Comparison of ENCODE assay signal across 8 mouse cellular contexts in genomic region chr16:13819806-13820500, GRCm38 (mm10). TPM values are rescaled to one million over a fixed set of nuclear protein-coding genes. Genes with fewer than 3 reads are reported as not detected.
DNase-seq lines count a peak whose midpoint lies in the region; ATAC-seq and TF ChIP-seq lines count a peak whose summit lies in the region.

No protein-coding gene starts in this region.

- intact Hi-C loops in left cerebral cortex, adult 2 months (cut with DNase I): no loop called here

- no peak for DNase-seq in left cerebral cortex, adult 2 months (ENCODE audit: extremely low spot score in 1 of 2, low spot score in 2 of 2)
- DNase-seq in left cerebral cortex, adult 8-10 months (ENCODE audit: low spot score in 2 of 2): no peak
- peak; percentile 56 for DNase-seq in adipocyte (ENCODE audit: low spot score)
- DNase-seq in forelimb bud, embryonic 11.5 days (ENCODE audit: low read depth, low spot score): peak; percentile 10
- DNase-seq in stomach, postnatal 0 days (ENCODE audit: low spot score): no peak
- no peak for DNase-seq in right cerebral cortex, adult 18-20 months
- no peak for DNase-seq in gastrocnemius, postnatal 4 days (ENCODE audit: low spot score in 2 of 2)

- 0 out of 2 replicates have a peak, but pooled peaks cover 2% of the 10 kb centered on the region for H3K36me3 ChIP-seq in liver, embryonic 15.5 days (replicated peaks)
- no peaks in the 10 kb centered on the region for H3K36me3 ChIP-seq in stomach, postnatal 0 days (ENCODE audit: control insufficient read depth, insufficient read depth, low read length)

- peak overlapping the region; percentile 100 for H3K27ac ChIP-seq in left cerebral cortex, adult 2 months
- H3K27ac ChIP-seq in liver, embryonic 15.5 days (replicated peaks): peak overlapping the region; percentile 72
- peak overlapping the region; percentile 83 for H3K27ac ChIP-seq in stomach, postnatal 0 days (replicated peaks)

- WGBS in liver, embryonic 15.5 days (ENCODE audit: insufficient replicate concordance): 19% methylated on average over 12 of the region's 12 CpGs
- 14% methylated on average over 12 of the region's 12 CpGs for WGBS in stomach, postnatal 0 days

- H3K4me3 ChIP-seq in left cerebral cortex, adult 2 months: peak overlapping the region; percentile 87
- H3K4me3 ChIP-seq in liver, embryonic 15.5 days (replicated peaks): peak overlapping the region; percentile 77
- peak overlapping the region; percentile 84 for H3K4me3 ChIP-seq in stomach, postnatal 0 days (ENCODE audit: low read depth, low read length)

- no peak; the same call in 1 of the 2 replicates for TF ChIP-seq CTCF in left cerebral cortex, adult 2 months (IDR thresholded peaks at IDR 0.05)
- no peak for TF ChIP-seq CTCF in stomach, postnatal 0 days (IDR thresholded peaks at IDR 0.05; ENCODE audit: low read depth)

- no peaks in the 10 kb centered on the region for H3K9me3 ChIP-seq in liver, embryonic 15.5 days (replicated peaks)
- no peaks in the 10 kb centered on the region for H3K9me3 ChIP-seq in stomach, postnatal 0 days (ENCODE audit: control insufficient read depth, low read length)

- H3K4me1 ChIP-seq in liver, embryonic 15.5 days (replicated peaks): peaks cover 32% of the 10 kb centered on the region
- H3K4me1 ChIP-seq in stomach, postnatal 0 days (replicated peaks; ENCODE audit: control insufficient read depth, insufficient read depth): 0 out of 2 replicates have a peak, but pooled peaks cover 6% of the 10 kb centered on the region

- ATAC-seq in liver, embryonic 15.5 days (ENCODE audit: insufficient read depth): no peak
- no peak for ATAC-seq in stomach, postnatal 0 days (ENCODE audit: low FRiP score, low TSS enrichment)

- H3K4me2 ChIP-seq in liver, embryonic 15.5 days: peak overlapping the region; percentile 96
- H3K4me2 ChIP-seq in stomach, postnatal 0 days (replicated peaks; ENCODE audit: low read depth): peak overlapping the region; percentile 82

- H3K9ac ChIP-seq in liver, embryonic 15.5 days: peak overlapping the region; percentile 71
- peak overlapping the region; percentile 87 for H3K9ac ChIP-seq in stomach, postnatal 0 days (ENCODE audit: low read length)

- TF ChIP-seq EP300 in stomach, postnatal 0 days (optimal IDR thresholded peaks at IDR 0.05): no peak

- H3K27me3 ChIP-seq in liver, embryonic 15.5 days: no peaks in the 10 kb centered on the region
- H3K27me3 ChIP-seq in stomach, postnatal 0 days (ENCODE audit: control insufficient read depth, insufficient read depth, low read length): no peaks in the 10 kb centered on the region

RNA-seq across cellular contexts. Expression of gene Ntan1, which starts 1.3 kb away (rescaled TPM):
- total RNA-seq in left cerebral cortex, adult 2 months (2021): 10 to 100 TPM; 92.8 to 99.1 TPM
- 100 to 1,000 TPM in 2 of 4 experiments, 10 to 100 TPM in 2; 98.0 to 124 (median 102) TPM for total RNA-seq in left cerebral cortex, adult 8-10 months (2022)
- 38.0 and 38.7 TPM in 2 replicates for polyA plus RNA-seq in liver, embryonic 15.5 days (2015; fragmentation: Nextera tagmentation; extraction: Ambion mirVana)
- polyA plus RNA-seq in stomach, postnatal 0 days (2015; fragmentation: Nextera tagmentation; extraction: Ambion mirVana): 124 and 133 TPM in 2 replicates
- 10 to 100 TPM; 66.6 to 72.3 TPM for total RNA-seq in gastrocnemius, postnatal 4 days (2021)

RNA-seq across cellular contexts. Expression of gene Rrn3, which starts 39.4 kb away (rescaled TPM):
- 10 to 100 TPM; 44.9 to 50.8 TPM for total RNA-seq in left cerebral cortex, adult 2 months (2021)
- 10 to 100 TPM; 47.7 to 52.9 (median 50.2) TPM for total RNA-seq in left cerebral cortex, adult 8-10 months (2022)
- 19.2 and 21.0 TPM in 2 replicates for polyA plus RNA-seq in liver, embryonic 15.5 days (2015; fragmentation: Nextera tagmentation; extraction: Ambion mirVana)
- polyA plus RNA-seq in stomach, postnatal 0 days (2015; fragmentation: Nextera tagmentation; extraction: Ambion mirVana): 33.9 and 34.5 TPM in 2 replicates
- 10 to 100 TPM; 27.2 to 32.1 TPM for total RNA-seq in gastrocnemius, postnatal 4 days (2021)

Comparison
In these comparisons a context has a peak if more than half of its experiments do, and no peak if none do; other contexts are left out.
1. DNase-seq: peak in adipocyte (single experiment) and forelimb bud, embryonic 11.5 days (single experiment); none in left cerebral cortex, adult 2 months (0 of 2), left cerebral cortex, adult 8-10 months (0 of 2), stomach, postnatal 0 days (single experiment), right cerebral cortex, adult 18-20 months (single experiment) and gastrocnemius, postnatal 4 days (0 of 2).
2. Peak in every context shown above with its lines, with median percentiles within 50 percentile points of each other: H3K27ac ChIP-seq and H3K4me3 ChIP-seq.